Comparison of ENCODE assay signal across 8 mouse cellular contexts in genomic region chr4:151860441-151861331, GRCm38 (mm10). TPM values are rescaled to one million over a fixed set of nuclear protein-coding genes. Genes with fewer than 3 reads are reported as not detected.
DNase-seq lines count a peak whose midpoint lies in the region; ATAC-seq and TF ChIP-seq lines count a peak whose summit lies in the region.

No protein-coding gene starts in this region.

- 2% methylated on average over 42 of the region's 63 CpGs for WGBS in bone marrow, adult 2 months
- WGBS in forebrain, embryonic 12.5 days = 2% methylated on average over 48 of the region's 63 CpGs
- 2% methylated on average over 47 of the region's 63 CpGs for WGBS in midbrain, embryonic 12.5 days
- WGBS in stomach, embryonic 14.5 days = 1% methylated on average over 38 of the region's 63 CpGs

- H3K9me3 ChIP-seq in forebrain, embryonic 12.5 days = no peaks in the 10 kb centered on the region
- no peaks in the 10 kb centered on the region for H3K9me3 ChIP-seq in midbrain, embryonic 12.5 days
- no peaks in the 10 kb centered on the region for H3K9me3 ChIP-seq in stomach, embryonic 14.5 days (ENCODE audit: control insufficient read depth, low read depth, low read length)

- TF ChIP-seq POLR2A in bone marrow, adult 2 months (IDR thresholded peaks at IDR 0.05; ENCODE audit: borderline replicate concordance, control insufficient read depth, low read depth, low read length) = no peak

- H3K4me2 ChIP-seq in forebrain, embryonic 12.5 days = peak overlapping the region; percentile 94
- H3K4me2 ChIP-seq in midbrain, embryonic 12.5 days (replicated peaks) = peak overlapping the region; percentile 91
- H3K4me2 ChIP-seq in stomach, embryonic 14.5 days (replicated peaks; ENCODE audit: low read depth, low read length) = peak overlapping the region; percentile 94

- peak overlapping the region; percentile 82 for H3K9ac ChIP-seq in forebrain, embryonic 12.5 days
- H3K9ac ChIP-seq in midbrain, embryonic 12.5 days (replicated peaks) = peak overlapping the region; percentile 85
- peak overlapping the region; percentile 81 for H3K9ac ChIP-seq in stomach, embryonic 14.5 days (replicated peaks; ENCODE audit: low read depth, low read length)

- H3K36me3 ChIP-seq in forebrain, embryonic 12.5 days (replicated peaks) = no peaks in the 10 kb centered on the region
- H3K36me3 ChIP-seq in midbrain, embryonic 12.5 days = no peaks in the 10 kb centered on the region
- no peaks in the 10 kb centered on the region; the same call in 1 of the 2 replicates for H3K36me3 ChIP-seq in stomach, embryonic 14.5 days (ENCODE audit: control insufficient read depth, insufficient read depth, low read length)

- peak; percentile 56 for DNase-seq in cerebellum, adult 11 months
- DNase-seq in heart, postnatal 4 days = peak; percentile 54
- peak; percentile 27 for DNase-seq in left cerebral cortex, postnatal 4 days

- no peak for TF ChIP-seq CTCF in bone marrow, adult 2 months (IDR thresholded peaks at IDR 0.05; ENCODE audit: control insufficient read depth, insufficient read depth, low read length)

- peaks cover 2% of the 10 kb centered on the region; the same call in 1 of the 2 replicates for H3K4me1 ChIP-seq in bone marrow, adult 2 months (ENCODE audit: control insufficient read depth, insufficient read depth, low read length)
- H3K4me1 ChIP-seq in forebrain, embryonic 12.5 days = peaks cover 17% of the 10 kb centered on the region
- peaks cover 21% of the 10 kb centered on the region for H3K4me1 ChIP-seq in midbrain, embryonic 12.5 days
- H3K4me1 ChIP-seq in stomach, embryonic 14.5 days (ENCODE audit: control insufficient read depth, insufficient read depth, low read length) = peaks cover 10% of the 10 kb centered on the region; the same call in 1 of the 2 replicates

- peaks cover 8% of the 10 kb centered on the region; the same call in 1 of the 2 replicates for H3K27me3 ChIP-seq in forebrain, embryonic 12.5 days
- H3K27me3 ChIP-seq in midbrain, embryonic 12.5 days = peaks cover 11% of the 10 kb centered on the region
- no peaks in the 10 kb centered on the region for H3K27me3 ChIP-seq in stomach, embryonic 14.5 days (ENCODE audit: control insufficient read depth, insufficient read depth, low read length)

- no peak for ATAC-seq in cerebellum, adult (ENCODE audit: insufficient number of reproducible peaks, low FRiP score, low TSS enrichment)
- ATAC-seq in forebrain, embryonic 12.5 days (ENCODE audit: low FRiP score) = no peak
- no peak for ATAC-seq in midbrain, embryonic 12.5 days (ENCODE audit: low FRiP score, low read depth)
- no peak for ATAC-seq in stomach, embryonic 14.5 days (ENCODE audit: insufficient number of reproducible peaks, insufficient read depth, low FRiP score, low read depth)

- H3K4me3 ChIP-seq in bone marrow, adult 2 months (replicated peaks; ENCODE audit: control insufficient read depth, low read depth, low read length) = peak overlapping the region; percentile 59
- peak overlapping the region; percentile 93 for H3K4me3 ChIP-seq in forebrain, embryonic 12.5 days (replicated peaks)
- H3K4me3 ChIP-seq in midbrain, embryonic 12.5 days = peak overlapping the region; percentile 95
- H3K4me3 ChIP-seq in stomach, embryonic 14.5 days (ENCODE audit: low read depth, low read length) = peak overlapping the region; percentile 65

- peak overlapping the region; percentile 22; the same call in 1 of the 2 replicates for H3K27ac ChIP-seq in bone marrow, adult 2 months (ENCODE audit: control insufficient read depth, insufficient read depth, low read depth, low read length, poor library complexity)
- H3K27ac ChIP-seq in forebrain, embryonic 12.5 days = peak overlapping the region; percentile 74
- H3K27ac ChIP-seq in midbrain, embryonic 12.5 days (replicated peaks) = peak overlapping the region; percentile 63
- H3K27ac ChIP-seq in stomach, embryonic 14.5 days (ENCODE audit: low read length) = peak overlapping the region; percentile 33; the same call in 1 of the 2 replicates

- intact Hi-C loops in left cerebral cortex, postnatal 4 days (cut with DNase I) = no loop called here

RNA-seq across cellular contexts. Expression of gene Camta1, which starts 1.0 kb away (rescaled TPM):
- 26.6 and 28.3 TPM in 2 replicates for polyA plus RNA-seq in bone marrow, adult 2 months (2011; ENCODE audit: insufficient read depth, insufficient read length, low replicate concordance, missing spikeins)
- polyA plus RNA-seq in forebrain, embryonic 12.5 days (2016; fragmentation: Nextera tagmentation; extraction: Ambion mirVana) = 148 and 164 TPM in 2 replicates
- 100 to 1,000 TPM; 152 to 172 TPM for total RNA-seq in heart, postnatal 4 days (2021)
- 100 to 1,000 TPM; 198 to 204 TPM for total RNA-seq in left cerebral cortex, postnatal 4 days (2021)
- 135 and 152 TPM in 2 replicates for polyA plus RNA-seq in midbrain, embryonic 12.5 days (2016; fragmentation: Nextera tagmentation; extraction: Ambion mirVana)
- 86.8 and 106 TPM in 2 replicates for polyA plus RNA-seq in stomach, embryonic 14.5 days (2014; fragmentation: Nextera tagmentation; extraction: Ambion mirVana)

Comparison
In these comparisons a context has a peak if more than half of its experiments do, and no peak if none do; other contexts are left out.
1. H3K27ac ChIP-seq: peak in every context shown above with its lines; median percentile 74 in forebrain, embryonic 12.5 days; 63 in midbrain, embryonic 12.5 days; 33 in stomach, embryonic 14.5 days; 22 in bone marrow, adult 2 months.